Mouse (Mus musculus) cerebral cortex, adult 2 months (tissue): ENCODE measurements around the gene Tmub2.

Experiments used
- WGBS: fragments of 180-500 bp; shearing (Covaris S2); methylation state at CpG from one replicate; pipeline ENCODE4 v1.1.7; 2018; 5-methylcytosine and 5-hydroxymethylcytosine counted together

Gene Tmub2

DNA sequence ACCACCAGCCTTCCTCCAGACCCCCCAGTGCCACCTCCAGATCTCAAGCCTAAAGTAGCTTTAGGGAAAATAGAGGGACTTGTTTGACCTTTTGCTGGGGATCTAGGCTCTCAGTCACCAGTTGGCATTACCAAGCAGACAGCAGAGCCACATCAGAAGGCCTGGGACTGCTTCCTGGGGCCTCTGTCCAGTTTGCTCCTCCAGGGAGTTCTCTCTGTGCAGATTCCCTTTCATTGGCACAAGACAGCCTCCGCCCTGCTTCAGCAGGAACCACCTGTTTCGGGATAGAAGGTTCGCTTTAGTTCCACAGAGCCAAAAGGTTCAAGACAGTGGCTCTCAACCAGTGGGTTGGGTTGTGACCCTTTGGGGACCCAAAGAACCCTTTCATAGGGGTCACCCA lies 5.1 kb upstream of the Tmub2 start:
- 97% methylated on average over 3 of the region's 3 CpGs for WGBS

DNA sequence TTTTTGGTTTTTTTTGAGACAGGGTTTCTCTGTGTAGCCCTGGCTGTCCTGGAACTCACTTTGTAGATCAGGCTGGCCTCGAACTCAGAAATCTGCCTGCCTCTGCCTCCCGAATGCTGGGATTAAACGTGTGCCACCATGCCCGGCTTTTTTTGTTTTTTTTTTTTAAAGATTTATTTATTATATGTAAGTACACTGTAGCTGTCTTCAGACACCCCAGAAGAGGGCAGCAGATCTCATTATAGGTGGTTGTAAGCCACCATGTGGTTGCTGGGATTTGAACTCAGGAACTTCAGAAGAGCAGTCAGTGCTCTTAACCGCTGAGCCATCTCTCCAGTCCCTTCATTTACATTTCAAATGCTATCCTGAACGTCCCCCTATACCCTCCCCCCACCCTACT lies 4.5 kb upstream of the Tmub2 start:
- WGBS = 65% methylated on average over 6 of the region's 6 CpGs

DNA sequence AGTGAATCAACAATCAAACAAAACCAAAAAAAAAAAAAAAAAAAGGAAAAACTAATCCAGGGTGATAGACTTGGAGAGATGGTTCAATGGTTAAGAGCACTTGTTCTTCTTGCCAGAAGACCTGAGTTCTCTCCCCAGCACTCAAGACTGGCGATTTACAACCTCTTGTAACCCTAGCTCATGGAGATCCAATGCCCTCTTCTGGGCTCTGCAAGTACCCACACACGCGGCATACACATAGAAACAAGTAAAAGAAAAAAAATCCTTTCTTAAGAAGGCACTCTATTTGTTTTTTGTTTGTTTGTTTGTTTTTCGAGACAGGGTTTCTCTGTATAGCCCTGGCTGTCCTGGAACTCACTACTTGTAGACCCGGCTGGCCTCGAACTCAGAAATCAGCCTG lies 809 bp upstream of the Tmub2 start:
- WGBS = 85% methylated on average over 6 of the region's 6 CpGs

DNA sequence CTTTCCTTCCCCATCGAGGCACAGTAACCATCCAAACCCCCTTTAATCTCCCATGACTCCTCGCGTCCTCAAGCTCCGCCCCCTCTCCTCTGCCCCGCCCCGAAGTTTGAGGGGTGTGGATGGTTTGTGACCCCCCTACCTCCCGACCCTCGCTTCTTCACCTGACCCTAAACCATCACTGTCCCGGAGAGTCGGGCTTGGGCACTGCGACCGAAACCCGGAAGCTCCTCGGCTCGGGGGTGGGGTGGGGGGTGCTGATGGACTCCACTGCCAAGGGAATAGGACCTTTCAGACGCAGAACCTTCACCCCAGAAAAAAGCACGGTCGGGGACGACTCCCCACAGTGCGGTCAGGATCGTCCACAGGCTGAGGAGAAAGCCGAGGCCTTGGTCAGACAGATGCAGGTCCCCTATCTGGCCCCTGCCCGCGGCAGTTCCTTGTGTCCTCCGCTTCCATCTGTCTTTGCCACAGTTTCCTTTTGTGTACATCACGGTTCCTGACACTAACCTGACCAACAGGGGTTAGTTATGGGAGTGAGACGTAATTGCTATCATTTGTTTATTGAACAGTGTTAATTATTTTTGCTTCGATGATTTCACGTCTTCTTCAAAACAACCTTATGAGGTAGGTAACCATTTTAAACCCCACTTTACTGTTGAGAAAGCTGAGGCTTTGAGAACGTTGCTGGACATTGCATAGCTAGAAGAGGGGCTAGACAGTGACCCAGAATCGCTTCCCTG lies 534 bp downstream of the Tmub2 start:
- WGBS = 2% methylated on average over 31 of the region's 31 CpGs

DNA sequence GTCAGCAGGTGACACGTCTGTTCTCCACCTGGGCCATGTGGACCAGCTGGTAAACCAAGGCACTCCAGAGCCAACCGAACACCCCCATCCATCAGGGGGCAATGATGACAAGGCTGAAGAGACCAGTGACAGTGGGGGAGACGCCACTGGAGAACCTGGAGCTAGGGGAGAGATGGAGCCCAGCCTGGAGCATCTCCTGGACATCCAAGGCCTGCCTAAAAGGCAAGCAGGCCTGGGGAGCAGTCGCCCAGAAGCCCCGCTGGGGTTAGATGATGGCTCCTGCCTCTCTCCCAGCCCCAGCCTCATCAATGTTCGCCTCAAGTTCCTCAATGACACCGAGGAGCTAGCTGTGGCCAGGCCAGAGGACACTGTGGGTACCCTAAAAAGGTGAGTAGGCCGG lies 2.8 kb downstream of the Tmub2 start:
- 89% methylated on average over 8 of the region's 8 CpGs for WGBS

DNA sequence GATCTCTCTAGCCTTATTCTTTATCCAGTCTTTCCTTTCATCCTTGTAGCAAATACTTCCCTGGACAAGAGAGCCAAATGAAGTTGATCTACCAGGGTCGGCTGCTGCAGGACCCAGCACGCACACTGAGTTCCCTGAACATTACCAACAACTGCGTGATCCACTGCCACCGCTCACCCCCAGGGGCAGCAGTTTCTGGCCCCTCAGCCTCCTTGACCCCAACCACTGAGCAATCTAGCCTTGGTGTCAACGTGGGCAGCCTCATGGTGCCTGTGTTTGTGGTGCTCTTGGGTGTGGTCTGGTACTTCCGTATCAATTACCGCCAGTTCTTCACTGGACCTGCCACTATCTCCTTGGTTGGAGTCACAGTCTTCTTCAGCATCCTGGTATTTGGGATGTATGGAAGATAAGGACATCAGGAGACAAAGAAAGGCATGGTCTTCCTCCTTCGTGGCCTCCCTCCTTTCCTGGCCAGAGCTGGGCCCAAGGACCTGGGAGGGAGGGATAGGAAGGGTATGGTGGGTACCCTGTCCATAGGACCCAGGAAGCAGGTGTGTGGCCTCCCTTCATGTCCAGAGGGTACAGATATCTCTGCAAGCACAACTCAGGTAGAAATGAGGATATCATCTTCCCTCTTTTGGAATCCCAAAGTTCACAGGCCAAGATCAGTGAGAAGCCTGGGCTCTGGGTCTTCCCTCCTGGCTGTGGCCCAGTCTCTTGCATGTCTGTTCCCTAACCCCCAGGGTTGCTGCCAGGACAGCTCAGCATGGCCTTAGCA lies 3.5 kb downstream of the Tmub2 start:
- WGBS = 83% methylated on average over 8 of the region's 8 CpGs

DNA sequence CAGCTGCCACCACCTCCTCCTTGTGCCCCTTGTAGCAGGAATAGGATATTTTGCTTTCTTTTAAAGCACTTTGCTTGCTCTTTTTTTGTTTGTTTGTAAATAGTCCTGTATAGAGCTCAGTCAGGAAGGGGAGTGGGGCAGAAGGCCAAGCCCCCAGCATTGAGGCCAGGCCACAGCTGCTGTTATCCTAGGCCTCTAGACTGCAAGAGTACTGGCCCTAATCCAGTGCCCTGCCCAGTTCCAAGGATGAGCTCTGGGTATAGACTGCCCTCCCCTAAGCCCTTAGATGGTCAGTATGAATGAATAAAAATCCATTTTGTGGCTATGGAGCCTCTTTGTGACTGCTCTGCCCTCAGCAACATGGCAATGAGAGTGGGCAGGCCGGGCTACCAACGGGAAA lies 4.2 kb downstream of the Tmub2 start:
- 47% methylated on average over 2 of the region's 2 CpGs for WGBS

DNA sequence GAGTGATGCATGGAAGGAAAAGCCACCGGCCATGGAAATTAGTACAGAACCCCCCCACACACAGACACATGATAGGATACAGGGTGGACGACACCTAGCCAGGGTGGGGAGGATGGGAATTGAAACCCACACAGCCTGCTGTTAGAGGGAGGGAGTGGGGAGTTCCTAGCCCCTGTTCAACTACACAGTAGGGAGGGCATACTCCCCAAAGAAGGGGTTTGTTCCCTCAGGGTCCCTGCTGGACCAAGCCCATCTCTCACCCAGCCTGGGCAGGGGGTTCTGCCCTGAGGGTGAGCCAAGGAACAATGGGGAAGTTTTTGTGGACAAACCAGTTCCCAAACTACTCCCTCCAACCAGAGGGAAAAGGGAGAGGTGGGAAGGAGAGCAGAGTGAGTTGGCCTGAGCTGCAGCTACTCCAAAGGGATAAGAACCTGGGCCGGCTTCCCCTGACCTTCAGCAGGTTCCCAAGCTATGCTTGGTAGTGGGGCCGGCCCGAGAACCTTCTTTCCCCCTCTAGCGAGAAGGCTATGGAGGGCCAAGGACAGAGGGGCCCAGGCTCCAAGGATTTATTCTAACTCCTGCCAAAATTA lies 4.9 kb downstream of the Tmub2 start:
- WGBS = 51% methylated on average over 6 of the region's 6 CpGs

DNA sequence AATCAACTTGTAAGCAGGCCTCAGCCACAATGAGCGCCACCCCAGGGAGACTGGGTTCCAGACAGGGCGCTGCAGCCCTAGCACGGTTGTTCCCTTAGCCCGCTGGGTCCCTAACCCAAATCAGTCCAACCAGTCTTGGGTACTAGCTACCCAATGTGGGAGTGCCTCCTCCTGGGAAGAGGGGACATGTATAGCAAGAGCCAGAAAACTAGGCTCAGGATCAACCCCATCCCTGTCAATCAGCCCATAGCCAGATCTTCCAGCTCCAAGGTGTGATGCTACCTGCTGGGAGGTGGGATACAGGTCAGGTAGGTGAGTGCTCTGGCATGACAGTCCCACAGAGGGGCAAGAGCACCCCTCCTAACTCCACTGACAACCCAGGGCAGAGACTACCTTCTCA lies 5.4 kb downstream of the Tmub2 start:
- 85% methylated on average over 4 of the region's 4 CpGs for WGBS

DNA sequence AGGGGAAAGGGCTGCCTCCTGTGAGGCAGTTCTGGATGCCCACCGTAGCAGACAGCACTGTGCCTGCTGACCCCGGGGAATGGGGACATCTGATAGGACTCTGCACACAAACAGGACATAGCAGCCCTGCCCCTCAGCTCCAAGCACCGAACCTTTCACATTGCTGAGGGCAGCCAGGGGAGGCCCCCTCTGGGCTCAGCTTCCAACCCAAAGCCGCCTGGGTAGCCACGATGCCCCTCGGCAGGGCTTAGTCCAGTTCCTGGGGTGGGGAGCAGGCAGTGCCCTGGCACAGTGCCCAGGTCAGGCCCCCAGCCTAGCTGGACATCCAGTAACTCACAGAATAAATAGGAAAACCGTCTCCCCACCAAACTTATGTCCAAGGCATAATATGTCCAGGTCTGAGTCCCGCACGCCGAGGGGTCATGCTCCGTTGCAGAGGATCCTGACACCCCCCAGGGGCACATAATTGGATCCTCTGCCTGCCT lies 6.4 kb downstream of the Tmub2 start:
- 77% methylated on average over 11 of the region's 11 CpGs for WGBS

DNA sequence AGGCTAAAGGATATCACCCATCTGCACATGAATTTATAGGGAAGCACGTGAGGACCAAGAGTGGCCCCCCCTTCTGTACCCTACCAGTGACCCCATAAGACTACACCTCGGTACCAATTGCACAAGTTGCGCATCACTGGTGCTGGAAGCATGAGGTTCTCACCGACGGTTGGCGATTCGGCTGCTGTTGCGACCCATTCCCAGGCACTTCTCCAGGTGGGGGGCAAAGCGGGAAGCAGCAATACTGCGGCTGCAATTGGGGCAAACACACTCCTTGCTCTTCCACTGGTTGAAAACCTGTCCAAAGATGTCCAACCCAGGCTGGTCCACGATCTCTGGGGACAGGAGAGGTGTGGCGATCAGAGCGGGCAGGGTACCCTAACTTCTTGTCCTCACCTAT lies 9.2 kb downstream of the Tmub2 start:
- WGBS = 93% methylated on average over 13 of the region's 13 CpGs

DNA sequence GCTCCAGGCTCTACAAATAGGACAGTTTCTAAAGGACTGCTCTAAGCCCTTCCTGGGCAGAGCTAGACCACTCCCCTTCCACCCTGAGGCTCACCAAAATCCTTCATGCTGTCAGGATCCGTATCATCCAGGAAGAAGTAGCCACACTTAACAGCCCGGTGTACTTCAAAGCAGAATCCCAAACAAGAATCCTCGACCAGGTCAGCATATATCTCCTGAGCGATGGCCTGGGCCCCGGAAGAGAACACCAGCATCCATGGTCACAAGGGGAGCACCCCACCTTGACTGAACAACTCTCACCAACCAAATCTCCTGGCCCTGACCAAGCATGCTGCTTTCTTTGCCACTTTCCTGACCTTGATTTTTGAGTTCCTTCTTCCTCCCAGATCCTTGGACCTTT lies 9.7 kb downstream of the Tmub2 start:
- whole genome bisulfite sequencing = 77% methylated on average over 5 of the region's 5 CpGs

DNA sequence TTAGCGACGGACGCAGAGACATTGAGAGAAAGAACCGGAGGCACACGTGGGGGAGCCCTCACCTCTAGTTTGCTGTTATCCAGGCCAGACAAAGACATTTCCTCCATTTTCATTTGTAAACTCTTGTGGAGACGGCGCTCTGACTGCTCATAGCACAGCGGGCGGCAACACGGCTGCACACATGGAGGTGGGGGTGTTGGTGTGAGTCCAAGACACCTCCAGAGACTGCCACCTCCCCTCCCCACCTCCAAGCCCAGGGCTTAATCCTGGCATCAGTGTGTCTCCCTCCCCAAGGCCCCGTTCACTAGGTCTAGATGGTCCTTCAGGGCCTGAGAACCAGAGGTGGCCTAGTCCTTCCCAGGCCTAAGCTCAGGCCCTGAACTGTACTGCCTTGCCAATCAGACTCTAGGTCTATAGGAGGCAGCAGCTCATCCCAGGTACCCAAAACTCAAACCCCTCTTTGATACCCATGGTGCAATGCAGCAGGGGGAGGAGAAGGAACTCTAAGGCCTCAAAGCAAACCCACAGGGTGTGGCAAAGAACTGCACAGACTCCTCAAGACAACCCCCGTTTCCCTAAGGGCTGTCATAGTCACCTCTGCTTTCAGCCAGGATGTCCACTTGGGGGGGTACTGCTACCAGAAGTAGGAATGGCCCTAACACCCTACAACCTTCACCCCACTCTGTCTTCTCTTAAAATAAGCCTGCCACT lies 10.3 kb downstream of the Tmub2 start:
- 27% methylated on average over 12 of the region's 12 CpGs for WGBS

DNA sequence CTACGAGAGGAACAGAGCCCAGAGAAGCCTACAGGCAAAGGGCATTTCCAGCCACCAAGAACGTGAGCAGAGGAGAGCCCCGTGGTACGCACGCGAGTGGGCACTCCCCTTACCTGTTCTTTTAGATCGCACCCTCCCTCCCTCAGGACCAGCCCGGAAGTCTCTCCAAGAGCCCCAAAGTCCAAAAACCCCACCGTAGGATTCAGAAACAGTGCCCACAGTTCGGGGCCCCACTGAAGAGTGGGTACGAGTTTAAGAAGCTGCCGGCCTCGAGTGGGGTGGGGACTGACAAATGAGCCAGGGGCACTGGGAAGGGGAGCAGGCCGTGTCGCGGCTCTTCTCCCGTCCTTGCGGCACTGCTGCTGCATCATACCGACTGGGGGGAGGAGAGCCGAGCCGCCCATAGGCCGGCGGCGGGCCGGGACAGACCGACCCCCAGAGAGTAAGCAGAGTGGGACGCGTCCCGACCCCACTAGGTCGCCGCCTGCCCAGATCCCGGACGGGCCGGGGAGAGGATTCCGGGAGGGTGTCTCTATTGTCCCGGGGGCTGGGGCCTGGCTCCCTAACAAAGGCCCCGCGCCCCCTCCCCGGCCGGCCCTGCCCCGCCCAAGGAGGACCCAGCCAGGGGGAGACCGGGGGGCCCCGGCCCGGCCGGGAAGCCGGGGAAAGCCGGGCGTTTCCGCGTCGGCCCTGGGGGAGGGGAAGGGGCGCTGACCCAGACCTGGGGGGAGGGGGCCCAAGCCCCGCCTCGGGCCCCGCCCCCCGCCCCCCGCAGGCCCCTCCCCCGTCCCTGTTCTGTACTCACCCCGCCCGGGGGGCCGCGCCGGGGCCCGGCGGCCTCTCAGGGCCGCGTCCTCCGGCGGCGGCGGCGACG lies 11.1 kb downstream of the Tmub2 start:
- 1% methylated on average over 65 of the region's 73 CpGs for whole genome bisulfite sequencing

DNA sequence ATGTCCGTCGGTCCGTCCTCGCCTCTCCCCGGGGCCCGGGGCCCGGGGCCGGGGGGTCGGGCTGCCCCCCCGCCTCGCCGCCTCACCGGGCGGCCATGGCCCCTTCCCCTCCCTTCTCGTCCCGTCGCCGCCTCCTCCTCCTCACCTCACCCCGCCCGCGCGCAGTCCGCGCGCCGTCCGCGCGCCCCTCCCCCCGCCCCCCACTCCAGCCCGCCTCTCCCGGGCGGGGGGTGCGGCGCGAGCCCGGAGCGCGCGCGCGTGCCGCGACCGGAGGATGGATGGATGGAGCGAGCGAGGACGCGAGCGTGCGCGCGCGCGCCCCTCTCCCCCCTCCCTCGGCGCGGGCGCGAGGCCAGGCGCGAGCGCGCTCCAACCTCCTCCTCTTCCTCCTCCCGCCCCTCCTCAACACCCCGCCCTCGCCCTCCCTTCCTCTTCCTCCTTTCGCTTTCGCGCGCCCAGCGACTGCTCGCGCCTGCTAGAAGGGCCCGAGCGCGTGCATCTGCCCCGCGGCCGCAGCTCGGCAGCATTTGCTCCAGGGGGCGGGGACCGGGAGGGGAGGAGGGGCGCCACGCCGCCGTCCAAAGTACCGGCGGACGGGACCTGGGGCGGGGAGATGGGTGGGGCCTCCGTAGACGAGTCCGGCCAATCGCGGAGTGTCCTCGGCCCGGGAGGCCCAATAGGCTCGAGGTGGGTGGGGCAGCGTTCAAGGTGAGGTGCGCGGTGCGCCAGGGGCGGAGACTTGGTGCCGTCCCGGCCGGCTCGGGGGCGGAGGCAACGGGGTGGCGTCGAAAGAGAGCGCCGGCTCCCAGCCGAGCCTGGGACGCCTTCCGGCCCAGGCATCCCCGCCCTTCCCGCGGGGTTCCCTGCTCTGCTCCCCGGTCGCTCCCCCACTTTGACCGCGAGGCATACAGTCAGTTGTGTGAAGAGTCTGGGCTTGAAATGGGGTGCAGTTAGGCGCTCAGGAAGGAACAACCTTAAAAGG lies 12.1 kb downstream of the Tmub2 start, which contains the start of gene Atxn7l3:
Gene Atxn7l3 (minus strand): TSS at position 141 of the 982 bp plus-strand sequence.
- WGBS = under 1% methylated on average over 74 of the region's 125 CpGs

DNA sequence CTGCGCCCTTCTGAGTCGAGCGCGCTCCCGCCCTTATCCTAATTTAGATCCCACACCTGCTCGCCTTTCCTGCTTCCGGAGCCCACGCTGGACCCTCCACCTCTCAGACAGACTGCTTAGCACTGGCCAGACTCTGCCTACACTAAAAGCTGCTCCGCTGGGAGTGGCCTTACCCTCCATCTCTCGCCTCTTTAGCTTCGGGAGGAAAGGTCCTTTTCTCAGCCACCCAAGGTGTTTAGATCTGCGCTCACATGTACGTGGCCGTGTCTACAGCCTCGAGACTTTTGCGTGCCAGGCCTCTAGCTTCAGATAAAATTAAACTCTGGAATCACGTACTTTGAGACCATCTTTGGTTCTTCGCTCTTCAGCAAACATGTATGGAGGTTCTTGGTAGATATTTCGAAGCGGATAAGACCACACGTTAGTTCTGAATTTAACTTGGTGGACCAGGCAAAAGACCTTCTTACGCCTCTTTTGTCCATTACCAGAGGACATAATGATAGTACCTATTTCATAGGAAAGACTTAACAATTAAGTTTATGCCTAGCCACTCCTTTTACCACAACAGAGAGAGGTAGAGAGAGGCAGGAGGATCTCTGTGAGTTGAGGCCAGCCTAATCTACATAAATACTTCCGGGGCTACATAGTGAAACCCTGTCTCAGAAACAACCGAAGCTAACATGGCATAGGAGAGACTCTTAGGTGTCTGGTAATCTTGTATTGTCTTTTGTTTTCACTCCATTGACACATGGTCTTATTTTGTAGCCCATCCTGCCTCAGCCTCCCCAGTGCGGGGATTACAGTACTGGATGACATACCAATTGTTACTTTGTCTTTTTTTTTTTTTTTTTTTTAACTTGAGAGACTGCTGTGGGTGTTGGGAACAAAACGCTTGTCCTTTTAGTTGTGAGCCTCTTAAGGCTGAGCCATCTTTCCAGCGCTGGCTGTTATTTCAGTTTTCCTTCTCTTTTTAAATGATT lies 13.1 kb downstream of the Tmub2 start:
- 21% methylated on average over 27 of the region's 27 CpGs for WGBS

DNA sequence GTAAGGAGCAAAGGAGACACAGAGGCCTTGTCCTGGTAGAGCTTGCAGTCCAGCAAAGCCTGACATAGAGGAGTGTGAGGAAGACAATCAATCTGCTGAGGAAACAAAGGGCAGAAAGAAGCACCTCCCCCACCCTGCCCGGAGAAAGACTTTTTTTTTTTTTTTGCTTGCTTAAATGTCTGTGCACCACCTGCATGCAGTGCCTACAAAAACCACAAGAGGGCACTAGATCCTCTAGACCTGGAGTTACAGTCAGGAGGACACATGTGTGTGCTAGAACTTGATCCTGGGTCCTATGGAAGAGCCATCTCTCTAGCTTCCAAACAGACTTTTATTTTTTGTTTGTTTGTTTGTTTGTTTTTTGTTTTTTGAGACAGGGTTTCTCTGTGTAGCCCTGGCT lies 15.1 kb downstream of the Tmub2 start:
- 9% methylated on average over 1 of the region's 1 CpGs for WGBS

DNA sequence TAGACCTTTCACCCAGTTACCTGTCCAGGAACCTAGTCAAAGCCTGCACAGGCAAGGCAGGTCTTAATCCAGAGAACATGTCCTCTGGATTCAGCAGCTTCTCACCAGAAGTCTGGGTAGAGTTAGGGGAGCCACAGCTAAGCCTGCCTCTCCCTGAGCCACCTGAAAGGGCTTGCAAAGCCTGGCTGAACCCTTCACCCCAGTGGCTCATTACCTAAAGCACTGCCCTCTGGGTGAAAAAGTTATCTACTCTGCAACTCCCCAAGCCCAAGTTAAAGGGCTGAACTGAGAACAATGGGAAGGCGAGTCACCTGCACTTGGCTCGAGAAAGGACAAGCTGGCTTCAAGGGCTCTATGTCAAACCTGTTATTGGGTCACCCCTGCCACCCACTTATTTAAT lies 19.4 kb downstream of the Tmub2 start:
- WGBS = 57% methylated on average over 2 of the region's 2 CpGs

DNA sequence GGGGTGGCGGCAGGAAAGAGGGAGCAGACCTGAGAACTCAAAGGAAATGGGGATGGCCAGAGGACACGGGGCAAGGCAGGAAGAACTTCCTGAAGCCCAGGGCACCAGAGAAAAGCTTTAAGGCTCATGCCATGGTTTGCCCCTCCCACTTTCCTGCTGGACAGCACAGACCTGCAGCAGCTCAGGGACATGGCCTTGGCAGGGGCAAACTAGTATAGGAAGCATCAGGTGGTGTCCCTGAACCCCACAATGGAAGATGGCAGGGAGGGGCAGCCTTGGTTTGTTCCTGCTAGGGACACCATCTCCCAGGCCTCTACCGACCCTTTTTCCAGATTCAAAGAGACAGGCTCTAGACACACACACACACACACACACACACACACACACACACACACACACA lies 20.6 kb downstream of the Tmub2 start:
- WGBS = 54% methylated on average over 3 of the region's 3 CpGs
